Comparison of ENCODE assay signal across 7 mouse cellular contexts in genomic region chr15:32244956-32245836, GRCm38 (mm10). TPM values are rescaled to one million over a fixed set of nuclear protein-coding genes. Genes with fewer than 3 reads are reported as not detected.
A peak's percentile ranks its signal among the peaks of the same experiment; 100 is the strongest.
DNase-seq lines count a peak whose midpoint lies in the region; ATAC-seq and TF ChIP-seq lines count a peak whose summit lies in the region.

No protein-coding gene starts in this region.

- H3K36me3 ChIP-seq in E14TG2a.4 (ENCODE audit: insufficient read depth, low read length), result no peaks in the 10 kb centered on the region
- peaks cover 9% of the 10 kb centered on the region; the same call in 1 of the 2 replicates for H3K36me3 ChIP-seq in kidney, embryonic 14.5 days (ENCODE audit: control insufficient read depth, insufficient read depth, low read length)
- peaks cover 10% of the 10 kb centered on the region for H3K36me3 ChIP-seq in lung, embryonic 15.5 days

- H3K4me2 ChIP-seq in kidney, embryonic 14.5 days (replicated peaks; ENCODE audit: low read depth, low read length), result peak overlapping the region; percentile 95
- H3K4me2 ChIP-seq in lung, embryonic 15.5 days, result peak overlapping the region; percentile 97

- peaks cover 40% of the 10 kb centered on the region for H3K27me3 ChIP-seq in E14TG2a.4 (ENCODE audit: insufficient read depth, low read length)
- no peaks in the 10 kb centered on the region for H3K27me3 ChIP-seq in kidney, embryonic 14.5 days (ENCODE audit: control insufficient read depth, insufficient read depth, low read length)
- no peaks in the 10 kb centered on the region for H3K27me3 ChIP-seq in lung, embryonic 15.5 days

- TF ChIP-seq CTCF in E14TG2a.4 (conservative IDR thresholded peaks at IDR 0.05; ENCODE audit: low read length), result no peak

- 0 out of 2 replicates have a peak overlapping the region, but pooled peaks have one; percentile 37 for H3K27ac ChIP-seq in kidney, embryonic 14.5 days (ENCODE audit: low read depth, low read length)
- peak overlapping the region; percentile 67 for H3K27ac ChIP-seq in lung, embryonic 15.5 days

- H3K9ac ChIP-seq in kidney, embryonic 14.5 days (ENCODE audit: low read depth, low read length), result peak overlapping the region; percentile 74
- H3K9ac ChIP-seq in lung, embryonic 15.5 days, result peak overlapping the region; percentile 72

- H3K9me3 ChIP-seq in E14TG2a.4 (ENCODE audit: low read length), result no peaks in the 10 kb centered on the region
- no peaks in the 10 kb centered on the region for H3K9me3 ChIP-seq in kidney, embryonic 14.5 days (ENCODE audit: control insufficient read depth, low read length)
- no peaks in the 10 kb centered on the region for H3K9me3 ChIP-seq in lung, embryonic 15.5 days

- DNase-seq in 3134 (ENCODE audit: extremely low read depth, insufficient read length, low spot score), result peak; percentile 76
- peak; percentile 65 to 66 for DNase-seq in cerebellum, postnatal 25 days
- peak; percentile 18 for DNase-seq in gastrocnemius, postnatal 25 days
- peak; percentile 32 for DNase-seq in right cerebral cortex, postnatal 14 days

- H3K4me1 ChIP-seq in E14TG2a.4 (replicated peaks; ENCODE audit: low read depth, low read length), result peaks cover 15% of the 10 kb centered on the region
- peaks cover 10% of the 10 kb centered on the region; the same call in 1 of the 2 replicates for H3K4me1 ChIP-seq in kidney, embryonic 14.5 days (ENCODE audit: control insufficient read depth, insufficient read depth, low read length)
- peaks cover 16% of the 10 kb centered on the region for H3K4me1 ChIP-seq in lung, embryonic 15.5 days

- ATAC-seq in kidney, embryonic 14.5 days (ENCODE audit: low FRiP score, low TSS enrichment), result peak; percentile 60
- ATAC-seq in lung, embryonic 15.5 days (ENCODE audit: borderline replicate concordance, extremely low read depth, low FRiP score, low TSS enrichment), result peak; percentile 60

- peak overlapping the region; percentile 80 for H3K4me3 ChIP-seq in E14TG2a.4 (replicated peaks; ENCODE audit: low read length)
- H3K4me3 ChIP-seq in kidney, embryonic 14.5 days (ENCODE audit: low read length), result peak overlapping the region; percentile 64
- H3K4me3 ChIP-seq in lung, embryonic 15.5 days, result peak overlapping the region; percentile 62

- under 1% methylated on average over 52 of the region's 52 CpGs for WGBS in kidney, embryonic 14.5 days
- under 1% methylated on average over 52 of the region's 52 CpGs for WGBS in lung, embryonic 15.5 days

RNA-seq across cellular contexts. Expression of gene Sema5a, which starts 0.6 kb away (rescaled TPM):
- total RNA-seq in gastrocnemius, postnatal 25 days (2021), result 1 to 10 TPM; 4.4 to 4.8 TPM
- polyA plus RNA-seq in kidney, embryonic 14.5 days (2014; fragmentation: Nextera tagmentation; extraction: Ambion mirVana), result 19.1 and 30.2 TPM in 2 replicates
- polyA plus RNA-seq in lung, embryonic 15.5 days (2015; fragmentation: Nextera tagmentation; extraction: Ambion mirVana), result 12.1 and 13.4 TPM in 2 replicates

Comparison
In these comparisons a context has a peak if more than half of its experiments do, and no peak if none do; other contexts are left out.
1. Peak in every context shown above with its lines: DNase-seq, ATAC-seq, H3K4me3 ChIP-seq and H3K27ac ChIP-seq.
2. DNase-seq: peak in every context shown above with its lines; median percentile 76 in 3134; 66 in cerebellum, postnatal 25 days; 32 in right cerebral cortex, postnatal 14 days; 18 in gastrocnemius, postnatal 25 days.